Mouse (Mus musculus) 3T3-L1 (cell line): ENCODE measurements around the gene 4930550C14Rik.

Experiments
- DNase-seq: peaks from one replicate; pipeline ENCODE4 v3.0.0-alpha.2; 2015; ENCODE audit warnings: low read depth, low spot score

The 4930550C14Rik gene

DNA sequence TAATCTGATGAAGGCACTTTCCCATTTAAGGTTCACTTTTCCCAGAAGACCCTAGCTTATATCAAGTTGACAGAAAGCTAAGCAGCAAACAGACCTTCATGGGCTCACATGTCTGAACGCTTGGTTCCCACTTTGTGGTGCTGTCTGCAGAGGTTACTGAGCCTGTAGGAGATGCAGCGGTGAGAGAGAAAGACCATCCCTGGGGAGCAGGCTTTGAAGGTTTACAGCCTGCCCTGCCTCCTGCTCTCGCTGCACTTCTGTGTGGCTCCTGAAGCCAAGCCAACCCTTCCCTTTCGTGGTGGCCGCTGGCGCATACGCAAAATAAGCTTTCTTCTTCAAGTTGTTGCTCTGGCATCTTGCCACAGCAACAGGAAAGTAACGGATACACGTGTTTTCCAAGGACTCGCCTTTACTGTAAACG lies at the start of gene 4930550C14Rik:
4930550C14Rik (plus strand) TSS at position 35 of the 421 bp plus-strand sequence.
- DNase-seq, result no peak

DNA sequence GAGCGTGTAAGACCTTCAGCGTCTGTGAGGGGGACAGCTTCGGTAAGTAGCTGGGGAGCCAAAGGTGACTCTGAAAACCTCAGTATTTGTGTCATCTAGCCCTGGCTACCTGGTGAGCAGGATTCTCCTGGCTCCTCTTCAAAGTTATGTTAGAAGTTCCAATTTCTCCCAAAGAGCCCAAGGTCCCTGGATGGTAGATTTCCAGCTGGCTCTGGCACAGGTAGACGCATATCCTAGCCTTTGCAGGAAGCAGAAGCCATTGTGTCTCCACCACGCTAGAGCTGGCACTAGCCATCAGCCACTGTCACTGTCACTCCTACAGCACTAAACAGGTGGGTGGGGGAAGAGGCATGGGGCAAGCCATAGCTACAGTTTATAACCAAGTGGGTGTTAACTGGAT lies 49.0 kb upstream of the 4930550C14Rik start:
- no peak for DNase-seq

DNA sequence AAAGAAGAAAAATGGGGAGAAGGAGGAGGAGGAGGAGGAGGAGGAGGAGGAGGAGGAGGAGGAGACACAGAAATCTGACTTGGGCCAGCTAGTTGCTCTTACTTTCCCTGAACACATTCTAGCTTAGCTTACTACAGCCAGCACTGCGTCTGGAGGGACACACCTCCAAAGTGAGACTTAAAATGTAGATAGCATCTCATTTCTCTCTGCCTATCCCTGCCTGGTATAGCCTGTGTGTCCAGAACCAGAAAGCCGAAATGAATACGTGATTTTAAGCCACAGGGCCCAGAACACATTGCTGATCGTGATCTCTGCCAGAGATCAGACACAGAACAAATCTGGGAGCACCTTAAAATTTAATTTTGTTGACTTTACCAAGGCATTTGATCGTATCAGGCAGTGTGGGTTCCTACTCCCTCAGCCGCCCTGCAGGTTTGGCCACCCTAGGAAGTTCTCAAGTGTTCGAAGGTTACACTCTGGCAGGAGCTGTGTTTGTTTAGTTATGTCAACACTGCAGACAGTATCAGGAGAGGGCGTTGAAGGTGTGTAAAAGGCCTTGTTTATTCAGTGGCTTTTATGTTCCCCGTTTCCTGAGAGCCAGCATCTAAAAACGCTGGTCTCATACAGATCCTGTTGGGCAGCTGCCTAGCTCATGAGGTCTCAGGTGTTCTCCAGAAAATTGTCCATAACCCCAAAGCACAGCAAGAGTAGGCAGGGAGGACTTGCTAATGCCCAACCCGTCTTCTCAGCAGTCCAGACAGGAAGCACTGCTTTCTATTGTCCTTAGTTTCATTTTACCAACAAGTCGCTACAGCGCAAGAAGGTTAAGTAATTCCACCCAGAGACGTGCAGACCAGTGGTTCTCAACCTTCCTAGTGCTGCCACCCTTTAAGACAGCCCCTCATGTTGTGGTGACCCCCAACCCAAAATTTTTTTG lies 45.6 kb upstream of the 4930550C14Rik start:
- no peak for DNase-seq

DNA sequence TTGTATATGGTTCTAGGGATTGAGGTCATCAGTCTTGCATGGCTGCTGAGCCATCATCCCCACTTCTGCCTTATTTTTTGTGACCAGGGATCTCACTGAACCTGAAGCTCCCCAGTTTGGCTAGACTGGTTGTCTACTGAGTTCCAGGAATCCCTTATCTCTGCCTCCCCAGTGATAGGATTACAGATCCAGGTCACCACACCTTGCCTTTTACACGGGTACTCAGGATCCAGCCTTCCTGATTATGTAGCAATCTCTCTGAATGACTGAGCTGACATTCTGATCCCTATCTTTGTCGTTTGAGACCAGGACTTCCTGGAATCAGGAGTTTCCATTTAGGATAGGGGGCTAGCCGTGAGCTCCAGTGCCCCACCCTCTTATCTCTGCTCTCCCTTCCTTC lies 30.8 kb upstream of the 4930550C14Rik start:
- DNase-seq, result no peak

DNA sequence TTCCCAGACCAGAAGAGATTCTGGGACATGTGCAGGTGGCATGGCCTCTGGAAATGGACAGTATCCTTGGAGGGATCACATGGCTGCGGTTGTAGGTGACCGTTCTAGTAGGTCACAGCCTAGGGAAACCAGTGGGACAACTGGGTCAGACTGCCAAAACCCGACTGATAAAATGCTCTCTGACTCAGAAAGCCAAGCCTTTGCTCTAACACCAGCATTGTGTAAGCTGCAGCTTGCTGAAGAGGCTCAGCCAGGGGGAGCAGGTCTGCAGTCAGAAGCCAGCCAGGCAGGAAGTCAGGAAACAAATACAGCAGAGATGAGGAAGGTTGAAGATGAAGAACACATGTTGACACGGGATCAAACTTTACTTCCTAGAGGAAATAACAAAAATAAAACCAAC lies 26.2 kb upstream of the 4930550C14Rik start:
- peak; percentile 66 for DNase-seq

DNA sequence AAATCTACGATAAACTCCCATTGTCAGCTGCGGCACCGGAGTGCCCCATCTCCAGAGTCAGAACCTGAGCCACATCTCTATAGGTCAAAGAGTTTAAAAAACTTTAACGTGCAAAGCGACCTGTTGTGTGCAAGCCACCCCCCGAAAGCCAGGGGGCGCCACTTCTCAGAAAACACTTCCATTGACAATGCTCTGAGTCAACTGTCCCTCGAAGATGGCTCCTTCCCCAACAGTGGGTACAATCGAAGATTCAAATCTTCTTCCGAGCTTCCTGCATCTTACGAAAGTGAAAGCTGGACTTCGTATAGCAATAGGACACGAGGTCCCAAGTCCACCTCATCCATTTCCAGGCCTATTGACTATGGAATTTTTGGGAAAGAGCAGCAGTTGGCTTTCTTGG lies 25.3 kb upstream of the 4930550C14Rik start:
- no peak for DNase-seq

DNA sequence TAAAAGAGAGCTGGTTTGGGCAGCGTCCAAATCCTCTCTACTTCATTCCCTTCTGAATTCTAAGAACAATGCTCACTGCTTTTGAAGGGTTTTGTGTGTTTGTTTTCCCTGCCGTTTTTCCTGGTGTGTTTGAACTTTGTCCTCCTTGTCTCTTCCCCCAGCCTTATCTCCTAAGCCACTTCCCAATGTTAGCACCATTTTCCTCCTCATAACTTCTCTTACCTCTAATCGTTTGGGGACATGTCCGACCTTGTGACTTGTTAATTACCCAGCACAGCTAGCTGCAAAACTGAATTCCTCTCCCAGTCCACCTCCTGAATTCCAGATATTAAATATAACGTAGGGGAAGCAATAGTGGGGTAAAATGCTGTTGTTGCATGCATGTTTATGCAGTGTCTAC lies 24.5 kb upstream of the 4930550C14Rik start:
- no peak for DNase-seq

DNA sequence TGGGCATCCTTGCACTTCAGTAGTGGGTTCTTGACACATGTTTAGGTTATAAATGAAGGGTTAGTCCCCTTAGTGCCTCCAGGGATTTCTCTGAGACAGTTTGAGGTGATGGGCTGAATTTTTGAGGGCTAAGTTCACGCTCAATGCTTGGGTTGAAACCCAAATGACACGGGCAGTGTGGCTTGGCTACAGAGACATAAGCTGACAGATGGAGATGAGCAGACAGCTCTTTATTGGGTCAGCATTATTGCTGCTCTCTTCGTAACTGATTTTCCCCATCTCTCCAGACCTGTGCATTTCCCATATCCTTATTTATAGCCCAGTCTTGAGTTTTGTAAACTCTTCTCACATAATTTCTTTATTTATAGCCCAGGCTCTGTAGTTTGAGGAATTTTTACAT lies 24.0 kb upstream of the 4930550C14Rik start:
- no peak for DNase-seq

DNA sequence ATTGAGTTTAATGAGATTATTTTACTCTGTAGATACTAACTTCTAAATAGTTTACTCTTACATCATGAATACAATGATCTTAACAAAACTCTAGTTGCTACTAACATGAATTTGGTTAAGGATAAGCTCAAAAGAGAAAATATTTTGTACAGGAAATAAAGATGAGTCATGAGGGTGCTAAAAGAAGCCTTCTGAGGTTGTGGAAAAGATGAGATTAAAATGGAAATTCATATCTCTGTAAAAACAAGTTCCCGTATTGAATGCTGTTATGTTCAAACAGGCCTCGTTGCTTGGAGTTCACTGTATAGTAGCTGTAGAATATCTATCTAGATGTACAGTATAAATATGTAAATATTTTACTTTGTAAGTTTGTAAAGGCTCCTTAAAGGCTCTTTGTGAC lies 21.5 kb upstream of the 4930550C14Rik start:
- DNase-seq, result no peak

DNA sequence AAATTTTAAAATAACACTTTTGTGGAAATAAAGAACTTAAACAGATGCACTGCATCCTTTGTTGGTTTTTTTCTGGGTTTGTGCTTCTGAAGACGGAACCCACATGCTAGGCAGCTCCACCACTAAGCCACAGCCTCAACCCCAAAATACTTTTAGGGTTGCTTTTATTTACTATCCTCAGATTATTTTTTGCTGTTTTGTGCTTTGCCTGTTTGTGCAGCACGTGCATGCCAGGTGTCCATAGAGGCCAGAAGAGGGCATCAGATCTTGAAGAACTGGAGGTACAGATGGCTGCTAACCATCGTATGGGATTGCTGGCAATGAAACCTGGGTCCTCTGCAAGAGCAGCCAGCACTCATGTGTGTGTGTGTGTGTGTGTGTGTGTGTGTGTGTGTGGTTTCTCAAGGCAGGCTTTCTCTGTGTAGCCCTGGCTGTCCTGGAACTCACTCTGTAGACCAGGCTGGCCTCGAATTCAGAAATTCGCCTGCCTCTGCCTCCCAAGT lies 21.0 kb upstream of the 4930550C14Rik start:
- DNase-seq, result no peak

DNA sequence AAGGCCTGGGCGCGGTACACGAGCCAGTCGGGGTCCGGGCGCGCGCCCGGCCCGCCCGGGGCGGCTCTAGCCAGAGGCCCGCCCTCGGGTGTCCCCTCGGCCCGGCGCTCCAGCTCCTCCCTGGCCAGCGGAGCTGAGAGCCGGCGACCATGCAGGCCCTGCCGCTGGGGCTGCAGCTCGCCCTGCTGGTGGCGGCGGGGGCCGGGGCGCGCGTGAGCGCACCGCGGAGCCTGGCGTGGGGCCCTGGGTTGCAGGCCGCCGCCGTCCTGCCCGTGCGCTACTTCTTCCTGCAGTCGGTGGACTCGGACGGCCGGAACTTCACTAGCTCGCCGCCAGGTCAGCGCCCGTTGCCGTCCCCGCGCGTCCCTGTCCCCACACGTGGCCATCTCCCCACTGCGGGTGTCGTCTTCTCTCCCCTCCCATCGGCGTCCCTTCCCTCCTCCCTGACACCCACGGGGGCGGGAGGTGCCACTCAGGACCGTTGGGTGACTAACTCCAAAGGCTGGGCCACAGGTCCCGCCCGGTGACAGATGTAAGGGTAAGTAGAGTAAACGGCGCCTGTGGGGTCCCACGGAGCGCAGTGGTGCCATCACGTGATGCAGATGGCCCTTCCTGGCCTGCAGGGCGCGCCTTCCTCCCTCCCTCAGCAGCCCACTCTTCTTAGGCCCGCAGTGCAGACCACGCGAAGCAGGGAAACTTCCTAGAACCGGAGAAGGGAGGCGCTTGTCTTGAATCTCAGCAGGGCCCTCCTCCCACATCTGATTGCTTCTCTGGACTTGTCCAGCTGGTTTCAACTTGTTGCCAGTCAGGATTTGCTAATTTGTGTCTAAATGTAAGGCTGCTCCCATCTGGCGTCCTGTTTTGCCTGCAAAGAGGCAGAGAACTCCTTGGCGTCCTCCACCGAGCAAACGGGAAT lies 17.9 kb upstream of the 4930550C14Rik start, which contains the start of gene Kdelc2:
Kdelc2 (plus strand) TSS at position 75 of the 916 bp plus-strand sequence.
- DNase-seq, result peak; percentile 92

DNA sequence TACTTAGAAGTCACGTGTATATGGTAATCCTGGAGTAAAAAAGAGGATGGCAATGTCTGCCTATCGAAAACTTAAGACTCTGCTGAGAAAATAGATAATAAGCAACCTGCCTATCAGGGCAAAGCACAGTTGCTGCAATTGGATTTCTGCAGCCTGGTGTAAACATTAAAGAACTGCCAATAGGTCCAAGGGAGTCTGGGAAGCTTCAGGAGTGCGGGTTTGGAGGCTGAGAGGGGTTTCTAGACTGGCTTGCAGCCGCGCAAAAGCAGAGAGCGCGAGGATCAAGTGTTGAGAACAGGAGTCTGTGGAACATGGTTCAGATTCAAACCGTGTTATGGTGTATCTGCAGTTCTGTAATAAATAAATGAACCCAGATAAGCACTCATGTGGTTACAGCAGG lies 17.3 kb upstream of the 4930550C14Rik start:
- DNase-seq, result no peak

DNA sequence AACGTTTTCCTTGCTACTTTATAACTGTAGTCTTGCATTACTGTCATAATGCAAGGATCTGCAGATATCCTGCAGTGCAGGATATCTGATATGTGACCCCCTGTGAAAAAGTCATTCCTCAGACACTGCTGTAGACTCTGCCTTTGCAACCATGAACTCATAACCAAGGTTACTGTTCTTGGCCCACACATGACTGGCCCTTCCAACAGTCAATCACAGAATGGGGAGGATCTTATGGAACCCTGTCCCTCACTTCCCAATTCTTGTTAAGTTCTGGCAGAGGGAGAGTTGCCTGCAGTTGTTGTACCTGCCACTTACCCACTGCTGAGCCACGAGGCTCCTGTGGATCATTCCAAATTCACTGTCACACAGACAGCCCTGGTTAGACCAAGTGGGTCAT lies 14.7 kb upstream of the 4930550C14Rik start:
- DNase-seq, result no peak

DNA sequence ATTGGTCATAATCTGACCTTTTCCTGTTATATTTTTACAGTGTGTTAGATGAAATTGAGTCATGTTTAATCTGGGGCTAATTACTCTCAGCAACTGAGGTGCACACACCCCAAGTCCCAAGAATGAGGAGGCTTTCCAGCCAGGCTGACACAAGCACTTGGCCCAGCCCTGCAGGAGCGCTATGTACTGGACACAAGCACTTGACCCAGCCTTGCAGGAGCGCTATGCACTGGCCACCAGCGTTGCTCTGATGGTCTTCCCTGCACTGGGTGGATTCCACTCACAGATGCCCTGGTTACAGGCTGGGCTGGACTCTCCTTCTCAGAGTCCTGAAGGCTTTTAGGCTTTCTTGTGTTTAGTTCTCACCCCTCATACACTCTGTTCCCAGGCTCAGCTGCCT lies 13.0 kb upstream of the 4930550C14Rik start:
- DNase-seq, result no peak

DNA sequence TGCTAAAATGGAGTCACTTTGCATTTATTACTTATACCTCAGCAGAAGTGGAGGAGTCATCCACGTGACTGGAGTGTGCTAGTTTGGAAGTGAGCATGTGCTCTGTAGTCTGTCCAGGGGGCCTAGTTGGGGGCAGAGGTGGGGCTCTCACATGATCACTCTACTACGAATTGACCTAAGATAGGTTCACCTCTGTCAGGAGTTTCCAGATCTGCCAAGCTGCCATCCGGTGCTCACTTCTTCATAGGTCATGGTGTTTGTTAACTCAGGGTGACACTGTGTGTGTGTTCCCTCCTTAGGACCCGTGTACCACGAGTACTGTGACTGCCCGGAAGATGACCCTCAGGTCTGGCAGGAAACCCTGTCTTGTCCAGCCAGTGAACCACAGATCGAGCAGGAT lies 12.0 kb upstream of the 4930550C14Rik start:
- no peak for DNase-seq

DNA sequence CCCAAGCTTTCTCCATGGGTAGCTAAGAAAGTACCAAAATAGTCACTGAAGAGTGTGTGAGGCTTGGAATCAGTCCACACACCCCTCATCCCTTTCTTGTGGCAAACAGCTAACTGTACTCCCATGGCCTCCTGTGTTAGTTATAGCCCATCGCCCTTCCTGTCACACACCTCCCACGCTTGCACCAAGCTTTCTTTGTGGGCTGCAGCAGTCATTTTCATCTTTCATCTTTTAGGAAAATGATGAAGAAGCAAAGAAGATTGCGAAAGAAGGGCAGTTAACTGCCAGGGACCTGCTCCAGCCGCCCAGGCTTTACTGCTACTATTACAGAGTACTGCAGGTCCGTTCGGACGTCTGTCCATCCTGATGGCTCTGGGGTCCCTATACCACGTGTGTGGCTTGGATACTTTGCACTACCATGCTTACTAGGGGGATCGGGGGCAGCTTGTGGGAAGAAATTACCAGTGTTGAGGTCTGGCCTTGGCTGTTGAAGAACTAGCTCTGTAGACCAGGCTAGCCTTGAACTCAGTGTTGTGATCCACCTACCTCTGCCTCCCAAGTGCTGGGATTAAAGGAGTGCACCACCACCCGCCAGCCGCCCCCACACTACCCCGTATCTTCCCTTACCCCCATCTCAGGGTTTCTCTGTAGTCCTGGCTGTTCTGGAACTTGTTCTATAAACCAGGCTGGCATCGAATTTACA lies 4.3 kb upstream of the 4930550C14Rik start:
- no peak for DNase-seq

DNA sequence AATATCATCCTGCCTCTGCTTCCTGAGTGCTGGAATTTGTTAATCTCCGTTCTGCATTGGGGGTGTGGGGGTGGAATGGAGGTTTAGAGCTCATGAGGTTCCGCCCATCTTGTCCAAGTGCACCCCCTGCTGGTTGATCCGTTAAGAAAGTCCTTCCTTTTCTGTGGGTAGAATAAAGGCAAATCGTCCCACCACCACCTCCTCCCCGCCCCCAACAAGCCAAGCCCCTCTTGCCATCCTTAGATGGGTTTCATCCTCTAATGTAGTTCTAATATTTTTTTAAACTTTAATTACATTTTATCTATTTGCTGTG lies 3.8 kb upstream of the 4930550C14Rik start:
- DNase-seq, result peak; percentile 82

DNA sequence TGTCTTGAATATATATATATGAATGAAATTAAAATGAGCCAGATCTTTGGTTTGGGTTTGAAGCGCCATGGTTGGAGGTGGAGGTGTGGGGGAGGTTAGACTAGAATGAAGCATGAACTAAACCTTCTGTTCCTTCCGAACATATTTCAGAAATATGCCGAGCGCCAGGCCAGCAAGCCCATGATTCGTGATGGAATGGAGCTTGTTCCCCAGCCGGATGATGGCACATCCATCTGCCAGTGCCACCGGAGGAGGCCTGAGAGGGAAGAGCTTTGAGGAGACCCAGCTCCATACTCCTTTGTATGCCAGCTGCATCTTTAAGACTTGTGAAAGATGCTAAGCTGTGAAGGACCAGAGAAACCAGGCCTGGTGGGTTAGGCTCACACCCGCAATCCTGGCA lies 2.6 kb upstream of the 4930550C14Rik start:
- no peak for DNase-seq

DNA sequence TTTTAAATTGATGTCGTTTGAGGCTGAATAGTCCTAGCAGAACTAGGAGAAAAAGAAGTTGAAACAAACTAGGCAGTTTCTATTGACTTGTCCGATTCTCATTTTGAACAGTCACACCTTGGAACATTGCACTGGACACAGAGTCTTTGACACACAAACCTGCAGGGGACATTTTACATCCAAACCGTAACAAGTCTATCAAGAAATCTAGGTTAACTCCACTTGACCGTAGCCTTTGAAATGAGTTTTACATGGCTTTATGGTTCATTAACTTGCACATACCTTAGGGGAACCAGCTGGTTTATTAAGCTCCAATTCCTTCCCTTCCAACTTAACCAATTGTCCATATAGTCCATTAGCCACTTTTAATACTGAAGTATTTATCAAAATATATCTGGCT lies 1.4 kb upstream of the 4930550C14Rik start:
- DNase-seq, result no peak

DNA sequence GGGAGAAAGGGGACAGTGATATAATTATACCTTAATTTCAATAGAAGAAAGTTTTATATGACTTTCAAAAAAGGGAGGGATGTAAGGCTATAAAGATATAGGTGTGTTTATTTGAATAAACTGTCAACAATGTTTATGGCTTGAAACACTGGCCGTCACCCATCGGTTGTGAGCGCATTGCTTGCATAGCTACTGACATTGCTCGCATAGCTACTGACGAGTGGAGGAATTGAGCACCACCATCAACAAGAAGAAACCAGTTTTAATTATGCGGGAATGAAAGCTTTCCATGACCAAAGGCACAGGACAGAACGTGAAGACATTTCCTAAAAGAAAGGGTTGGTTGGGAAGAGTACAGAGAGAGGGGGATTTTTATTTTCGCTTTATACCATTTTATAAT lies 979 bp upstream of the 4930550C14Rik start:
- no peak for DNase-seq

DNA sequence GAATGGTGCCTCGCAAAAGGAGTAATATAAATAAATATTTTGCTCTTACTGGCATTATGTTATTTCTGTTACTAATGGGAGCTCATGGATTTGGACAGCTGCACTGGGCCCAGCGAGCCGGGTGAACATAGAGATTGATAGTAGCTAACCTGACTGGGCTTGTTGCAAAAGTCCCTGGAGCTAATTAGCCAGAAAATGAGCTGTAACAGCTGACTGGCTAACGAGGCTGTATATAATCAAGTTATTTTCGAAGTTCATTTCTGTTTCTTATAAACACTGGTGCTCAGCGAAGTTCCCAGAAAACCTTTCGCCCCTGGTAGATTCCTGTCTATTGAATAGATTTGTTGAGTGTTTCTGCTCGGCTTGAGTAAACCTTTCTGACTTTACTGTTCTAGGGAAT lies 866 bp downstream of the 4930550C14Rik start:
- DNase-seq, result no peak
